Mouse (Mus musculus): ENCODE measurements around the gene Scgb1b24. TPM values are rescaled to one million over a fixed set of nuclear protein-coding genes. Genes with fewer than 3 reads are reported as not detected.

The Scgb1b24 gene
- not detected in 2 replicates for polyA plus RNA-seq (2015; fragmentation: Nextera tagmentation; extraction: Ambion mirVana)

DNA sequence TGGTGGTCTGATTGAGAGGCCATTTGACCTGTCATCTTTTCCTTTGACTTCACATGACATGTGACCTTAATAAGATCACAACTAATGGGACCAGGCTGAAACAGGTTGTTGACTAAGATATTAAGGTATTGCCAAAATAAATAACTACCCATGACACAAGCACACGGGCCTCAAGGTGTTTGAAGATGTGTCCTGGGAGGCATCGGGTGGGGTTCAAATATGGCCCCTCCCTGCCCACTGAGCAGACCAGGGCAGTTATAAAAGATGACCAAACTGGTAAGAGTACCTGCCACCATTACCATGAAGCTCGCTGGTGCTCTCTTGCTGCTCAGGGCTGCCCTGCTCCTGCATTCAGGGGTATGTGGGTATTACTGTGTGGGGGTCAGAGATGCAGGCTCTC lies at the start of gene Scgb1b24:
Gene Scgb1b24 (plus strand): TSS at position 301 of the 400 bp plus-strand sequence.
- no peak within 1 kb of the TSS for H3K4me2 ChIP-seq (replicated peaks; ENCODE audit: low read depth, low read length)
- 80% methylated on average over 3 of the region's 3 CpGs for WGBS
- H3K9me3 ChIP-seq (ENCODE audit: low read length): peaks cover 49% of the 10 kb centered on the region
- H3K27me3 ChIP-seq (ENCODE audit: insufficient read depth, low read length): no peaks in the 10 kb centered on the region
- H3K36me3 ChIP-seq (ENCODE audit: insufficient read depth, low read length): no peaks in the 10 kb centered on the region
- no peak within 1 kb of the TSS for H3K27ac ChIP-seq (ENCODE audit: low read length)
- ATAC-seq (ENCODE audit: low FRiP score, low TSS enrichment): no peak
- H3K9ac ChIP-seq (replicated peaks; ENCODE audit: low read length): no peak within 1 kb of the TSS
- H3K4me3 ChIP-seq (ENCODE audit: low read length): no peak within 1 kb of the TSS
- H3K4me1 ChIP-seq (ENCODE audit: insufficient read depth, low read length): no peaks in the 10 kb centered on the region

- WGBS: 80% methylated on average over 2 of the region's 2 CpGs
- no peak within 1 kb of the TSS for H3K4me2 ChIP-seq (replicated peaks; ENCODE audit: low read depth, low read length)
- no peak for ATAC-seq (ENCODE audit: low FRiP score, low TSS enrichment)
- H3K9ac ChIP-seq (replicated peaks; ENCODE audit: low read length): no peak within 1 kb of the TSS
- no peak within 1 kb of the TSS for H3K27ac ChIP-seq (ENCODE audit: low read length)
- H3K9me3 ChIP-seq (ENCODE audit: low read length): peaks cover 58% of the 10 kb centered on the region
- H3K4me3 ChIP-seq (ENCODE audit: low read length): no peak within 1 kb of the TSS
- H3K27me3 ChIP-seq (ENCODE audit: insufficient read depth, low read length): no peaks in the 10 kb centered on the region
- H3K4me1 ChIP-seq (ENCODE audit: insufficient read depth, low read length): no peaks in the 10 kb centered on the region
- H3K36me3 ChIP-seq (ENCODE audit: insufficient read depth, low read length): no peaks in the 10 kb centered on the region
These were observed 4.4 kb upstream of the Scgb1b24 start, which contains the start of gene Scgb2b24 for GRCm38 (mm10) chr7:33739212-33739611. Gene Scgb2b24, minus strand, starts transcription at chr7:33739312.

Other genes starting within 250 kb of the Scgb1b24 start
- gene Scgb2b21, start 223.3 kb upstream of the Scgb1b24 start, polyA plus RNA-seq (2015; fragmentation: Nextera tagmentation; extraction: Ambion mirVana): not detected in 2 replicates
- not detected in 2 replicates for gene Scgb2b24, start 4.5 kb upstream of the Scgb1b24 start, polyA plus RNA-seq (2015; fragmentation: Nextera tagmentation; extraction: Ambion mirVana)
- gene Scgb2b26, start 201.2 kb downstream of the Scgb1b24 start, polyA plus RNA-seq (2015; fragmentation: Nextera tagmentation; extraction: Ambion mirVana): not detected in 2 replicates